Mouse (Mus musculus): ENCODE data around the gene Mcf2l. TPM values are rescaled to one million over a fixed set of nuclear protein-coding genes. Genes with fewer than 3 reads are reported as not detected.

The Mcf2l gene
- total and polyA plus RNA-seq, 2 experiments from 2014 or later: 6.6 to 22.9 TPM

- WGBS: 47% methylated on average over 8 of the region's 8 CpGs
- H3K4me2 ChIP-seq (ENCODE audit: low read depth, low read length): no peak overlapping the region
- H3K36me3 ChIP-seq (replicated peaks; ENCODE audit: control insufficient read depth, insufficient read depth, low read length): no peaks in the 10 kb centered on the region
- no peak for ATAC-seq (ENCODE audit: insufficient read depth, low read depth)
- peak; percentile 16 for DNase-seq (ENCODE audit: low spot score)
- no peaks in the 10 kb centered on the region for H3K9me3 ChIP-seq (replicated peaks; ENCODE audit: control insufficient read depth, low read length)
- H3K27me3 ChIP-seq (ENCODE audit: control insufficient read depth, insufficient read depth, low read length): no peaks in the 10 kb centered on the region
- H3K4me1 ChIP-seq (ENCODE audit: control insufficient read depth, insufficient read depth): 0 out of 2 replicates have a peak, but pooled peaks cover 5% of the 10 kb centered on the region
- no peak overlapping the region for H3K9ac ChIP-seq (replicated peaks; ENCODE audit: low read depth, low read length)
- H3K4me3 ChIP-seq (ENCODE audit: low read depth, low read length): no peak overlapping the region
- TF ChIP-seq CTCF (IDR thresholded peaks at IDR 0.05; ENCODE audit: low read depth): no peak
- TF ChIP-seq EP300 (IDR thresholded peaks at IDR 0.05; ENCODE audit: low read depth): no peak
- H3K27ac ChIP-seq (ENCODE audit: low read depth): no peak overlapping the region
Observed at GRCm38 (mm10) chr8:12987571-12987970, 114.0 kb downstream of the Mcf2l start.

- 0 out of 2 replicates have a peak, but pooled peaks cover 5% of the 10 kb centered on the region for H3K4me1 ChIP-seq (ENCODE audit: control insufficient read depth, insufficient read depth)
- no peak overlapping the region for H3K27ac ChIP-seq (ENCODE audit: low read depth)
- TF ChIP-seq EP300 (IDR thresholded peaks at IDR 0.05; ENCODE audit: low read depth) (no peak), CTCF (IDR thresholded peaks at IDR 0.05; ENCODE audit: low read depth) (peak; percentile 43)
- H3K9ac ChIP-seq (replicated peaks; ENCODE audit: low read depth, low read length): no peak overlapping the region
- H3K4me2 ChIP-seq (ENCODE audit: low read depth, low read length): no peak overlapping the region
- H3K4me3 ChIP-seq (ENCODE audit: low read depth, low read length): no peak overlapping the region
- WGBS: 71% methylated on average over 13 of the region's 13 CpGs
- H3K27me3 ChIP-seq (ENCODE audit: control insufficient read depth, insufficient read depth, low read length): no peaks in the 10 kb centered on the region
- H3K36me3 ChIP-seq (replicated peaks; ENCODE audit: control insufficient read depth, insufficient read depth, low read length): no peaks in the 10 kb centered on the region
- no peak for DNase-seq (ENCODE audit: low spot score)
- ATAC-seq (ENCODE audit: insufficient read depth, low read depth): no peak
- no peaks in the 10 kb centered on the region for H3K9me3 ChIP-seq (replicated peaks; ENCODE audit: control insufficient read depth, low read length)
Observed at GRCm38 (mm10) chr8:12988722-12989430, 115.3 kb downstream of the Mcf2l start.

GRCm38 (mm10) chr8:12991411-12991810, 117.8 kb downstream of the Mcf2l start:
- Histone ChIP-seq H3K4me3 (ENCODE audit: low read depth, low read length) (no peak overlapping the region), H3K9me3 (replicated peaks; ENCODE audit: control insufficient read depth, low read length) (no peaks in the 10 kb centered on the region), H3K4me2 (ENCODE audit: low read depth, low read length) (no peak overlapping the region), H3K36me3 (replicated peaks; ENCODE audit: control insufficient read depth, insufficient read depth, low read length) (no peaks in the 10 kb centered on the region), H3K27ac (ENCODE audit: low read depth) (no peak overlapping the region), H3K4me1 (ENCODE audit: control insufficient read depth, insufficient read depth) (0 out of 2 replicates have a peak, but pooled peaks cover 5% of the 10 kb centered on the region), H3K27me3 (ENCODE audit: control insufficient read depth, insufficient read depth, low read length) (no peaks in the 10 kb centered on the region), H3K9ac (replicated peaks; ENCODE audit: low read depth, low read length) (no peak overlapping the region)
- TF ChIP-seq CTCF (IDR thresholded peaks at IDR 0.05; ENCODE audit: low read depth): no peak
- TF ChIP-seq EP300 (IDR thresholded peaks at IDR 0.05; ENCODE audit: low read depth): no peak
- ATAC-seq (ENCODE audit: insufficient read depth, low read depth) (no peak), DNase-seq (ENCODE audit: low spot score) (no peak)
- WGBS: 80% methylated on average over 10 of the region's 10 CpGs

GRCm38 (mm10) chr8:12994468-12994867, 120.9 kb downstream of the Mcf2l start:
- 79% methylated on average over 5 of the region's 5 CpGs for WGBS
- no peak for TF ChIP-seq EP300 (IDR thresholded peaks at IDR 0.05; ENCODE audit: low read depth)
- no peak for TF ChIP-seq CTCF (IDR thresholded peaks at IDR 0.05; ENCODE audit: low read depth)
- ATAC-seq (ENCODE audit: insufficient read depth, low read depth) (no peak), DNase-seq (ENCODE audit: low spot score) (no peak)
- Histone ChIP-seq H3K36me3 (replicated peaks; ENCODE audit: control insufficient read depth, insufficient read depth, low read length) (no peaks in the 10 kb centered on the region), H3K9ac (replicated peaks; ENCODE audit: low read depth, low read length) (no peak overlapping the region), H3K4me1 (ENCODE audit: control insufficient read depth, insufficient read depth) (no peaks in the 10 kb centered on the region), H3K4me2 (ENCODE audit: low read depth, low read length) (no peak overlapping the region), H3K9me3 (replicated peaks; ENCODE audit: control insufficient read depth, low read length) (no peaks in the 10 kb centered on the region), H3K27me3 (ENCODE audit: control insufficient read depth, insufficient read depth, low read length) (no peaks in the 10 kb centered on the region), H3K4me3 (ENCODE audit: low read depth, low read length) (no peak overlapping the region), H3K27ac (ENCODE audit: low read depth) (no peak overlapping the region)

- no peak overlapping the region for H3K27ac ChIP-seq (ENCODE audit: low read depth)
- H3K4me1 ChIP-seq (ENCODE audit: control insufficient read depth, insufficient read depth): no peaks in the 10 kb centered on the region
Observed at GRCm38 (mm10) chr8:12995481-12995880, 121.9 kb downstream of the Mcf2l start.

More at GRCm38 (mm10) chr8:12995481-12995880, 121.9 kb downstream of the Mcf2l start:
- H3K4me3 ChIP-seq (ENCODE audit: low read depth, low read length): no peak overlapping the region
- H3K36me3 ChIP-seq (replicated peaks; ENCODE audit: control insufficient read depth, insufficient read depth, low read length): no peaks in the 10 kb centered on the region
- DNase-seq (ENCODE audit: low spot score): no peak
- no peak overlapping the region for H3K9ac ChIP-seq (replicated peaks; ENCODE audit: low read depth, low read length)
- 66% methylated on average over 5 of the region's 5 CpGs for WGBS
- TF ChIP-seq CTCF (IDR thresholded peaks at IDR 0.05; ENCODE audit: low read depth): no peak
- TF ChIP-seq EP300 (IDR thresholded peaks at IDR 0.05; ENCODE audit: low read depth): no peak
- H3K4me2 ChIP-seq (ENCODE audit: low read depth, low read length): no peak overlapping the region
- H3K27me3 ChIP-seq (ENCODE audit: control insufficient read depth, insufficient read depth, low read length): no peaks in the 10 kb centered on the region
- H3K9me3 ChIP-seq (replicated peaks; ENCODE audit: control insufficient read depth, low read length): no peaks in the 10 kb centered on the region
- ATAC-seq (ENCODE audit: insufficient read depth, low read depth): no peak

Data from heart, postnatal 0 days (tissue).